Mouse (Mus musculus) thymus, adult 2 months (tissue): ENCODE results near the gene Glt28d2.

Experiments
- CTCF ChIP-seq: fragments of 200-500 bp; IDR thresholded peaks from 2 replicates; pipeline ENCODE4 v1.5.1; 2012; ENCODE audit warnings: mild to moderate bottlenecking, control low read depth, low read length, moderate library complexity, borderline replicate concordance; ENCODE audit not compliant: control insufficient read depth, poor library complexity, insufficient read depth; ENCODE audit errors: extremely low read depth
- POLR2A ChIP-seq: fragments of 200-500 bp; IDR thresholded peaks from 2 replicates; pipeline ENCODE4 v1.6.1; 2012; ENCODE audit warnings: mild to moderate bottlenecking, low read length, control low read depth, moderate library complexity; ENCODE audit not compliant: control insufficient read depth, poor library complexity, insufficient read depth; ENCODE audit errors: extremely low read depth

DNA sequence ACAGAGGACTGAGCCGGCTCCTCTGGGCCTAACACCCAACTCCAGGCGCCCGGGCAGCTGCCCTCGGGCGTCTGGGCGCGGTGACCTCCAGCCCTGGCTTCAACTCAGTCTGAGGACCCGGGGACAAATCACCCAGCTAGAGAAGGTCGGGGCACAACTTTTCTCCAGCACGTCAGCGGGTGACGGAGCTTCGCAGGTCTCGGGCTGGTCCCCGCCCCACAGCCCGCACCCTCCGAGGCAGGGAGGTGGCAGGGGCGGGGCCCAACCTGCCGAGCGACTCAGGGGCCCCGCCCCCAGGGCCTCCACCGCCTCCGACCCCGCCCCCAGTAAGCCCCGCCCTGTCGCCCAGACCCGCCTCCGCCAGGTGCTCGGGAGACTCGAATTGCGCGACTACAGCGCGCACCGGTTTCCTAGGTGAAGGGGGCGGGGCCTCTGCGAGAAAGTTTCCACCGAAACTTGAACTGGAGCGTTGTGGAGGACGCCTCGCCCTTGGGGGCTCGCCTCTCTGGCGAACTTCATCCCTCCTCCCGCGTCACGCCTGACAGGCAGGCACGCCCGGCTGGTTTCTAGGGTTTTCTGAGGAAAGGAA is at the start of gene Glt28d2, which contains the start of gene Gm37240:
- no peak for TF ChIP-seq POLR2A
- no peak for TF ChIP-seq CTCF
